Mouse (Mus musculus): ENCODE data around the gene Zw10. TPM values are rescaled to one million over a fixed set of nuclear protein-coding genes. Genes with fewer than 3 reads are reported as not detected.

Gene Zw10
- 22.1 and 24.0 TPM in 2 replicates for polyA plus RNA-seq (2012; rRNA removed)

DNA sequence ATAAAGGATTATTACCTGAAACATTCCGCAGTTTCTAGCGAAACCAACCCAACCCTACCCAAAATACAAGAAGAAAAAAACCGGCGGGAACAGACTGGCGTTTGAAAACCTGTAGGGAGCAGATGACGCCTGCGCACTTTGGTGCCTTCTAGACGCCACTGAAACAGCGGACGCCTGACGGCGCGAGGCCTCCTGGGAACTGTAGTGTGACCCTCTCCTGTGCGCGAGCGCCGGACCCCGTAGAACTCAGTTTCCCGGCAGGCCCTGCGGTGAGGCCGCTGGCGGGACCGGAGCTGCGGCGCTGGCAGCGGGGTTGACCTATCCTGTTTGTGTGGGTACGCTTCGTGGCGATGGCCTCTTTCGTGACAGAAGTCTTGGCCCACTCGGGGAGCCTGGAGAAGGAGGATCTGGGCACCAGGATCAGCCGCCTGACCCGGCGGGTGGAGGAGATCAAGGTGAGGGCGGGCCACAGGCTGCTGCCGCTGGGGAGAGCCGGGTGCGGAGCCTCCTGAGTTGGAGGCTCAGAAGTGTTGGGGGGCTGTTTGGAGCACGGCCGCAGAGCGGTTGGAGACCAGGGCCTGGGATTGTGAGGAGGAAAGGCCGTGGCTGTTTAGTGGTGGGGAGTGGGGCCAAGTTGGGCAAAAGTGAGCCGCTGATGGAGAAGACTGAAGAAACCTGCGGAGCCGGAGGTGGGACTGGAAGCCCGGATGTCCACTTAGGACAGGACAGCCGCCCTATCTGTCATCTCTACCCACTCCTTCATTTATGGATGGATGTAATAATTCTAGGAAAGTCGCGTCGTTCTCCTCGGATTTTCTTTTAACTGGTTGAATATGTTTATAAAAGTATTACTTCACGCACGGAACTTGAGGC, at the start of gene Zw10:
Zw10 (plus strand) TSS at position 281 of the 873 bp plus-strand sequence.
- DNase-seq (ENCODE audit: extremely low spot score in 1 of 2, low spot score in 1 of 2) = peak; percentile 93 to 96

- no peak for DNase-seq (ENCODE audit: extremely low spot score in 1 of 2, low spot score in 1 of 2)
Observed at GRCm38 (mm10) chr9:49015824-49016223, 39.6 kb upstream of the Zw10 start.

DNA sequence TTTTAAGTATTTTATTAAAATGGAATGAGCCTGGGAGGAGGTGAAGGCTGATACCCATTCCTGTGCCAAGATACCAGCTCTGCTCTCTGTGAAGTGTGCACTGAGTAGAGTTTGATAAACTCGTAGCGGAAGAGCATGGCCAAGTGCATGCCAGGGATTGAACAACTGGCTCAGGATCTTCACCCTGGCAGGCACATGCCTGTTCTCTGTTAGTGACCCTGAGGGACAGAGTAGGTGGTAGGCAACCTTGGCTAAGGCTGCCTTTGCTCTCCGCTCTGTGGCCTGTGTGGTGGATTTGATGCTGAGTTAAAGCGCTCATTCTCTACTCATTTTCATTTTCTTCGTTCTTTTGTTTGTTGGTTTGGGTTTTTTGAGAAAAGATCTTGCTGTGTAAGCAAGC, 34.1 kb upstream of the Zw10 start:
- DNase-seq (ENCODE audit: extremely low spot score in 1 of 2, low spot score in 1 of 2) = no peak

DNA sequence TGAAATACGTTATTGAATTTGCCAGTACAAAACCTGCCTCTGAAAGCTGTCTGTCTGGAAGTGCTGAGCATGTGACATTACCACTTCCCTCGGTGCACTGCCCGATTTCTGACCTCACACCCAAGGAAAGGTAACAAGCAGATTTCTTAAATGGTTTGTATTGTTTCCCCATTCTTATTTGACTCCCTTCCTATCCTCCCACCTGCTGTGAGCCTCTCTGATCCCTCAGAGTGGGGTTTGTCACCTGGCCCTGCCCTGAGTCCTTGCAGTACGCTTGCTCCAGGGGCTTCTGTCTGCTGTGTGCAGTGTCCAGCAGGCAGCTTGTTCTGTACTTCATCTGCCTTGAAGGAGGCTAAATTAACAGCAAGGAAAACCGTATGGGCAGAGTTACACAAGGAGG, 31.5 kb upstream of the Zw10 start:
- no peak for DNase-seq (ENCODE audit: extremely low spot score in 1 of 2, low spot score in 1 of 2)

DNA sequence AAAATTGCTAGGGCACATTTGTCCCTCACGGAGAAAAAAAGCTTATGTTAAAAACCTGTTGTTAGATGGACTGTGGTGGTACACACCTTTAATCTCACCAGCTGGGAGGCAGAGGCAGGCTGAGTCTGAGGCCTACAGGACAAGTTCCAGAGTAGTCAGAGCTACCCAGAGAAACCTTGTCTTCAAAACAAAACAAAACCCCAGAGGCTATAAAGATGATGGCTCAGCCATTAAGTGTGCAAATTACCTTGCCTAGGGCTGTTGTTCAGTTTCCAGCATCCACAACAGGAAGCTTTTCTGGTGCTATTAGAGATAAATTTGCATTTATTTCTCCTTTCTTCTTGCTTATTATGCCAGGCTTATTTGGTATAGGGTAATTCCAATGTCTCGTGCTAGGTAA, 30.9 kb upstream of the Zw10 start:
- DNase-seq (ENCODE audit: extremely low spot score in 1 of 2, low spot score in 1 of 2) = no peak

- DNase-seq (ENCODE audit: extremely low spot score in 1 of 2, low spot score in 1 of 2) = peak in 1 of 2 experiments; percentile 39
Observed at GRCm38 (mm10) chr9:49034764-49035163, 20.6 kb upstream of the Zw10 start.

GRCm38 (mm10) chr9:49050901-49051300, 4.5 kb upstream of the Zw10 start:
- no peak for DNase-seq (ENCODE audit: extremely low spot score in 1 of 2, low spot score in 1 of 2)

DNA sequence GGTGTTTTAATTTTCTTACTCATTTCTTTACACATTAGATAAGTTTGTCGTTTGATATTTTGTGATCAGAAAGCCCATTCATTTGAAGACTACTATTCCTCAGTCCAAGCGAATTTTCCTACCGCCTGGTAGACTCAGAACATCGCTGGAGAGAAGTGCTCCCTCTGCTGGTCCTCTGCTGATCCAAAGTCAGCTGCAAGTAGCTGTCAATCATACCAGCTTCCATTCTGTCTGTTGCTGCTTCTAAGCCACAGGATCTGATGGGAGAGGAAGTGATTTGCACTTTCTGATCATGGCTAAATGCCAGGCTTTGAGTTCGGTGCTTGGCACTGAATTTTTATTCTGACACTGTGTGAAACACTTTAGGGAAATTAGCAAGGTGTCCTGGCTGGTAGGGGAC, 4.1 kb upstream of the Zw10 start:
- DNase-seq (ENCODE audit: extremely low spot score in 1 of 2, low spot score in 1 of 2) = peak; percentile 26 to 81

GRCm38 (mm10) chr9:49054028-49054427, 1.4 kb upstream of the Zw10 start:
- DNase-seq (ENCODE audit: extremely low spot score in 1 of 2, low spot score in 1 of 2) = no peak

DNA sequence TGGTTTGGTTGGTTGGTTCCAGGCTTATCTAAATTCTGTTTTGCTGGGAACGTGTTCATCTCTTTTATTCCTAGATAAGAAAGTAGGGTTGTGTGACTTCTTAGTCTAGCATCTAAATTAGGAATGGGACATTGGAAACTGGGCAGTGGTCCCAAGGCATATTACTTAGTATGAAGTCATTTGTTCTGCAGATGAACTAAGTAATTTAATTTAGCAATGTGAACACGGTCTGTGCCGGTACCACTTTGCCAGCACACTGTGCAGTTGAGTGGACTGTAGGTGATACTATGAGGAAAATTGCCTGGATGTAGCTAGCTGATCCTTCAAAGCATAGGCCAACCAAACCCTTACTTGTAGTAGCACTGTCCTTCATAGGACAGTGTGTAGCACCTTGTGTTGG, 21.4 kb downstream of the Zw10 start:
- no peak for DNase-seq (ENCODE audit: extremely low spot score in 1 of 2, low spot score in 1 of 2)

DNA sequence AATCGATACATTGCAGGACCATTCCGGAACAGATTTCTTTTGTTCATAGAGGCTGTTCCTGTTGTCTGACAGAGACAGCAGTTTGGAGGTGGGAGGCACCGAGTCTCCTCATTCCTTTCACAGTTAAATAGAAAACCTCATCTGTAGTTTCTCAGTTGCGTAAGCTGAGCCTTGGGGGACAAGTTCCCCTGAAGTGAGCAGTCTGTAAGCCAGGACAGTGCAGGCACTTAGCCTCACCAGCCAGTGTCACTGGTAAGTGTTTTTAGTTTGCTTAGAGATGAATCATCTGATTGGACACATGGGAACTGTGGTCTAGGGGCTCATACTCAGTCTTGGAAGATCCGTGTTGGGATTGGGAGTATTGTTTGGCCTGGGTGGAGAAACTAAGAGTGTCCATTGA, 25.7 kb downstream of the Zw10 start, which contains the start of gene Tmprss5:
Tmprss5 (plus strand) TSS at position 154 of the 400 bp plus-strand sequence.
- no peak for DNase-seq (ENCODE audit: extremely low spot score in 1 of 2, low spot score in 1 of 2)

DNA sequence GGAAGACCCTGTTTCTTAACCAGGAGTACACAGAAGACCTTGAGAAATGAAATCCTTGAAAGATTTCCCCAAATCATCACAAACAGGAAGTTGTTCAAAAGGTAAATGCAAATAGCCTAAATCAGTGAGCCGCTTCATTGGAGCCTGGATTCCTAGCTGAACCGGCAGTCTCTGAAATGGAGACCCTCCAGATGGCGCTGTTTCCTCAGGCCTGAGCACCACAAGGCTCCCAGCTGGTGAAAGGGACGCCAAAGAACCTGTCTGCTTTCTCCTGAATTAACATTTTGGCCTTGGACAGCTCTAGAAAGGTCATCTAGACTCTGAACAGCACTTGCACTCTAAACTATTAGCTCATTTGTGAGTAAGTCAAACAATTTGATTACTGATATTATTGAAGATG, 26.1 kb downstream of the Zw10 start:
- peak; percentile 8 to 90 for DNase-seq (ENCODE audit: extremely low spot score in 1 of 2, low spot score in 1 of 2)

DNA sequence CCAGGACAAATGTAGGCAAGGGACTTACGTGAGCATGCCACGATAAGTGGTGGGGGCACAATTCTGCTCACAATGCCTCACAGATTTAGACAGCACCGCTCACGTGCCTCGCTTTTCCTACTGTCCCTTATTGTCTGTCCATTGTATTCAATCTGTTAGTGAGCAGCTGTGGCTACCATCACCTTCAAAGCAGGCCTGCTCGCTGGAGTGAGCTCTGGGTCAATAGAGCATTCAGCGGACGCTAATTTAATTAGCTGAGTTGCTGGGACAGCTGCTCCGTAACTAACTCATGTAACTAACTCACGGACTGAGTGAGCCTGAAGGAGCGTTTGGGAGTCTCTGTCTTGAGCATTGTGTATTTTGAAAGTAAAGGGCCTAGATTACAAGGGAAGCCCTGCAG, 31.9 kb downstream of the Zw10 start:
- no peak for DNase-seq (ENCODE audit: extremely low spot score in 1 of 2, low spot score in 1 of 2)

GRCm38 (mm10) chr9:49098871-49099270, 43.5 kb downstream of the Zw10 start:
- DNase-seq (ENCODE audit: extremely low spot score in 1 of 2, low spot score in 1 of 2) = no peak

GRCm38 (mm10) chr9:49102328-49102727, 46.9 kb downstream of the Zw10 start:
- DNase-seq (ENCODE audit: extremely low spot score in 1 of 2, low spot score in 1 of 2) = no peak

DNA sequence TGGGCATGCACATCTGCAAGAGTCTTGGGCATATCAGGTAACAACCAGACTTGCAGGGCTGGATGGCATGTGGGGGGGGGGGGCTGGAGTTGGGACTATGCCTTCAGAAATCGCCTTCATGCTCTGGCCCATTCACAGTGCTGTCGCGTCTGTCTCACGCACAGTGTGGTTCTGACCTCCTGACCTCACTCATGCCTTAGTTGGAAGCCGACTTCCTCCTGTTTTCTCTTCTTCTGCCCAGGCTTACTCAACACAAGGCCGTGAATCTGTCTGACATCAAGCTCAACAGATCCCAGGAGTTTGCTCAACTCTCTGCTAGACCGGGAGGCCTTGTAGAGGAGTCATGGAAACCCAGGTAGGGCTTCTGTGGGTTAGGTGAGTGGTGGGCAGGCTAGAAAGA, 53.7 kb downstream of the Zw10 start:
- DNase-seq (ENCODE audit: extremely low spot score in 1 of 2, low spot score in 1 of 2) = no peak

- no peak for DNase-seq (ENCODE audit: extremely low spot score in 1 of 2, low spot score in 1 of 2)
Observed at GRCm38 (mm10) chr9:49110476-49111220, 55.2 kb downstream of the Zw10 start.

DNA sequence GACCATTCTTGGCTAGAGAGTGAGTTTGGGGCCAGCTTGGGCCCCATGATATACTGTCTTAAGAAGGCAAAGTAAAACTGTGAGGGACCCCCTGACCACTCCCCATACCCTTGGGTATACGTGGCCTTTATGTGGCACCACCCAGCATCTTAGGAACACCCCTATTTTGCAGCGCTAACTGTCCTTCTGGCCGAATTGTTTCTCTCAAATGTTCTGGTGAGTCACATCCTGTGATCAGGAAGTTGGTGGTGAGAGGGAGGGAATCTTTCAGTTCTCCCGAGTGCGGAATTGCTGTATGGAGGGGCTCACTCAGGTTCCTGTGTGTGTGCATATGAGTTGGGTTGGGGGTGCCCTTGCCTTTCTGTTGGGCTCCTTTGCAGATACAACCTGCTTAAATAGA, 55.9 kb downstream of the Zw10 start:
- DNase-seq (ENCODE audit: extremely low spot score in 1 of 2, low spot score in 1 of 2) = no peak

GRCm38 (mm10) chr9:49118271-49118825, 62.9 kb downstream of the Zw10 start:
- DNase-seq (ENCODE audit: extremely low spot score in 1 of 2, low spot score in 1 of 2) = no peak

DNA sequence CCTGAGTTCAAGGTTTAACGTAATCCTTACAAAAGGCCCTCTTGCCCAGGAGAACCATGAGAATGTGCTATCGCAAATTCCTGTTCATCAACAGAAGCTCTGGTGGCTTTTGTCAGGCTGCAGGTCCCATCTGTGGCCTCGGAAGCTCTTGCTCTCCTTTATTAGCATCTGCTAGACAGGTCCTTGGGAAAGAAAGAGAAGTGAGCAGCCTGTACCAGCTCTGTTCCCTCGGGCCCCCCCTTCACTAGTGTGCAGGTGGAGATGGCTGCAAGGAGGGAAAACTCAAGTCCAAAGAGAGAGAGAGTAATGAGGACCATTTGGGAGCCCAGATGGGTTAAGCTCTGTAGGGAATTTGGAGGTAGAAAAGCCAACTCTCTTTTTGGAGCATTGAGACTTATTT, 64.3 kb downstream of the Zw10 start:
- no peak for DNase-seq (ENCODE audit: extremely low spot score in 1 of 2, low spot score in 1 of 2)

DNA sequence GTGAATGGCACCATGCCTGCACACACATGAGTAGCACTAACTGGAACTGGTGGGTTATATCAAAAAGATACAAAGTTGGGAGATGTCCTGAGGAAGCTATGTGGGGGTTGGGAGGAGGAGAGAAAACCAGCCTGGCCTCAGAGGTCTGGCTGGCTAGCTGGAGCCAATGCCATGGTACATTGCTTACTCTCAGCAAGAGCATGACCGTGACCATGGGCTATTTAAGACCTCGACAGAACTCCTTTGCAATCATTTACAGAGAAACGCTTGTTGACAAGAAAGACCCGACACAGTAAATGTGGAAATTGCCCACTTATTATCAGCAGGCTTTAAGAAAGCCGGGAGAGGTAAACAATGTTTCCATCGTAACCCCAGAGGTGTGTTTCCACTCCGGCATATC, 70.3 kb downstream of the Zw10 start:
- no peak for DNase-seq (ENCODE audit: extremely low spot score in 1 of 2, low spot score in 1 of 2)

Measured in frontal cortex, adult 2 months (tissue).